Mouse (Mus musculus): ENCODE results near the gene Tns1. TPM values are rescaled to one million over a fixed set of nuclear protein-coding genes. Genes with fewer than 3 reads are reported as not detected.

Tns1 gene
- polyA plus RNA-seq, 1 experiment: 111 TPM

GRCm38 (mm10) chr1:73970161-73970730 is 154.0 kb downstream of the Tns1 start:
- no peaks in the 10 kb centered on the region for H3K36me3 ChIP-seq (ENCODE audit: control insufficient read depth, insufficient read depth)
- no peak overlapping the region for H3ac ChIP-seq (ENCODE audit: control insufficient read depth, insufficient read length)
- no peak overlapping the region for H3K4me2 ChIP-seq (ENCODE audit: low read depth)
- peaks cover under 1% of the 10 kb centered on the region for H3K79me2 ChIP-seq (ENCODE audit: control insufficient read depth, insufficient read depth)
- no peaks in the 10 kb centered on the region for H3K27me3 ChIP-seq (ENCODE audit: control insufficient read depth, insufficient read depth, insufficient read length)
- TF ChIP-seq MYOG (IDR thresholded peaks at IDR 0.05; ENCODE audit: control insufficient read depth in 1 of 3, insufficient read depth in 1 of 3, insufficient read length in 2 of 3, low read depth in 2 of 3) (no peak), MYOD1 (IDR thresholded peaks at IDR 0.05; ENCODE audit: control insufficient read depth in 1 of 3, insufficient read length in 2 of 3, low read depth in 2 of 3) (peak in 1 of 3 experiments; percentile 35)
- H3K4me3 ChIP-seq: no peak overlapping the region

- no peak overlapping the region for H3ac ChIP-seq (ENCODE audit: control insufficient read depth, insufficient read length)
- no peak overlapping the region for H3K4me3 ChIP-seq
- no peak overlapping the region for H3K4me2 ChIP-seq (ENCODE audit: low read depth)
- no peak for TF ChIP-seq TCF12 (IDR thresholded peaks at IDR 0.05; ENCODE audit: insufficient read depth, poor library complexity, severe bottlenecking)
- TF ChIP-seq POLR2AphosphoS2 (IDR thresholded peaks at IDR 0.05; ENCODE audit: insufficient read length, low read depth): no peak
- no peak for TF ChIP-seq TCF3 (IDR thresholded peaks at IDR 0.05; ENCODE audit: insufficient read length, low read depth)
- TF ChIP-seq SRF (IDR thresholded peaks at IDR 0.05; ENCODE audit: control insufficient read depth, insufficient read length, low read depth): no peak
- no peak for TF ChIP-seq REST (IDR thresholded peaks at IDR 0.05; ENCODE audit: insufficient read depth, insufficient read length)
- TF ChIP-seq MYOD1 (IDR thresholded peaks at IDR 0.05; ENCODE audit: control insufficient read depth in 1 of 3, insufficient read length in 2 of 3, low read depth in 2 of 3): no peak
- no peak for TF ChIP-seq POLR2A (IDR thresholded peaks at IDR 0.05; ENCODE audit: insufficient read length, low read depth)
- no peaks in the 10 kb centered on the region for H3K36me3 ChIP-seq (ENCODE audit: control insufficient read depth, insufficient read depth)
- peaks cover 11% of the 10 kb centered on the region for H3K79me2 ChIP-seq (ENCODE audit: control insufficient read depth, insufficient read depth)
- H3K27me3 ChIP-seq (ENCODE audit: control insufficient read depth, insufficient read depth, insufficient read length): no peaks in the 10 kb centered on the region
These were observed 155.3 kb downstream of the Tns1 start for GRCm38 (mm10) chr1:73968712-73969511.

- Histone ChIP-seq H3K27me3 (ENCODE audit: control insufficient read depth, insufficient read depth, insufficient read length) (no peaks in the 10 kb centered on the region), H3K36me3 (ENCODE audit: control insufficient read depth, insufficient read depth) (no peaks in the 10 kb centered on the region), H3K4me2 (ENCODE audit: low read depth) (peak overlapping the region; percentile 39), H3K4me3 (no peak overlapping the region), H3K79me2 (ENCODE audit: control insufficient read depth, insufficient read depth) (peaks cover 22% of the 10 kb centered on the region), H3ac (ENCODE audit: control insufficient read depth, insufficient read length) (no peak overlapping the region)
- no peak for TF ChIP-seq TCF3 (IDR thresholded peaks at IDR 0.05; ENCODE audit: insufficient read length, low read depth)
- TF ChIP-seq SRF (IDR thresholded peaks at IDR 0.05; ENCODE audit: control insufficient read depth, insufficient read length, low read depth): no peak
- no peak for TF ChIP-seq TCF12 (IDR thresholded peaks at IDR 0.05; ENCODE audit: insufficient read depth, poor library complexity, severe bottlenecking)
- TF ChIP-seq MAX (IDR thresholded peaks at IDR 0.05; ENCODE audit: low read depth): no peak
- 0 out of 2 replicates have a peak, but pooled peaks have one; percentile 36 for TF ChIP-seq CEBPB (IDR thresholded peaks at IDR 0.05; ENCODE audit: insufficient read depth, poor library complexity, severe bottlenecking)
- peak in 1 of 3 experiments; percentile 58 for TF ChIP-seq MYOG (IDR thresholded peaks at IDR 0.05; ENCODE audit: control insufficient read depth in 1 of 3, insufficient read depth in 1 of 3, insufficient read length in 2 of 3, low read depth in 2 of 3)
- TF ChIP-seq POLR2A (IDR thresholded peaks at IDR 0.05; ENCODE audit: insufficient read length, low read depth): no peak
- TF ChIP-seq USF1 (IDR thresholded peaks at IDR 0.05; ENCODE audit: low read depth): no peak
- peak in 2 of 3 experiments; percentile 61 to 69 for TF ChIP-seq MYOD1 (IDR thresholded peaks at IDR 0.05; ENCODE audit: control insufficient read depth in 1 of 3, insufficient read length in 2 of 3, low read depth in 2 of 3)
These were observed 157.6 kb downstream of the Tns1 start for GRCm38 (mm10) chr1:73966411-73967238.

- H3ac ChIP-seq (ENCODE audit: control insufficient read depth, insufficient read length): no peak overlapping the region
- TF ChIP-seq MYOD1 (IDR thresholded peaks at IDR 0.05; ENCODE audit: control insufficient read depth in 1 of 3, insufficient read length in 2 of 3, low read depth in 2 of 3): no peak
- TF ChIP-seq MYOG (IDR thresholded peaks at IDR 0.05; ENCODE audit: control insufficient read depth in 1 of 3, insufficient read depth in 1 of 3, insufficient read length in 2 of 3, low read depth in 2 of 3): no peak
- no peak for TF ChIP-seq MAX (IDR thresholded peaks at IDR 0.05; ENCODE audit: low read depth)
- TF ChIP-seq SRF (IDR thresholded peaks at IDR 0.05; ENCODE audit: control insufficient read depth, insufficient read length, low read depth): no peak
- no peak for TF ChIP-seq E2F4 (IDR thresholded peaks at IDR 0.05; ENCODE audit: insufficient read depth)
- no peak for TF ChIP-seq TCF12 (IDR thresholded peaks at IDR 0.05; ENCODE audit: insufficient read depth, poor library complexity, severe bottlenecking)
- TF ChIP-seq POLR2AphosphoS2 (IDR thresholded peaks at IDR 0.05; ENCODE audit: insufficient read length, low read depth): no peak
- no peak for TF ChIP-seq REST (IDR thresholded peaks at IDR 0.05; ENCODE audit: insufficient read depth, insufficient read length)
- TF ChIP-seq POLR2A (IDR thresholded peaks at IDR 0.05; ENCODE audit: insufficient read length, low read depth): no peak
- TF ChIP-seq TCF3 (IDR thresholded peaks at IDR 0.05; ENCODE audit: insufficient read length, low read depth): no peak
- no peak for TF ChIP-seq CEBPB (IDR thresholded peaks at IDR 0.05; ENCODE audit: insufficient read depth, poor library complexity, severe bottlenecking)
- TF ChIP-seq USF1 (IDR thresholded peaks at IDR 0.05; ENCODE audit: low read depth): no peak
These were observed 160.0 kb downstream of the Tns1 start for GRCm38 (mm10) chr1:73964151-73964743.

More at GRCm38 (mm10) chr1:73964151-73964743, 160.0 kb downstream of the Tns1 start:
- no peaks in the 10 kb centered on the region for H3K27me3 ChIP-seq (ENCODE audit: control insufficient read depth, insufficient read depth, insufficient read length)
- peak overlapping the region; percentile 75 for H3K4me2 ChIP-seq (ENCODE audit: low read depth)
- no peak overlapping the region for H3K4me3 ChIP-seq
- H3K79me2 ChIP-seq (ENCODE audit: control insufficient read depth, insufficient read depth): peaks cover 44% of the 10 kb centered on the region
- peaks cover 1% of the 10 kb centered on the region for H3K36me3 ChIP-seq (ENCODE audit: control insufficient read depth, insufficient read depth)
